Mouse (Mus musculus): Measurements from ENCODE around the gene Neurod2. TPM values are rescaled to one million over a fixed set of nuclear protein-coding genes. Genes with fewer than 3 reads are reported as not detected.

The Neurod2 gene
- total RNA-seq, 2 experiments from 2014 or later: not detected

DNA sequence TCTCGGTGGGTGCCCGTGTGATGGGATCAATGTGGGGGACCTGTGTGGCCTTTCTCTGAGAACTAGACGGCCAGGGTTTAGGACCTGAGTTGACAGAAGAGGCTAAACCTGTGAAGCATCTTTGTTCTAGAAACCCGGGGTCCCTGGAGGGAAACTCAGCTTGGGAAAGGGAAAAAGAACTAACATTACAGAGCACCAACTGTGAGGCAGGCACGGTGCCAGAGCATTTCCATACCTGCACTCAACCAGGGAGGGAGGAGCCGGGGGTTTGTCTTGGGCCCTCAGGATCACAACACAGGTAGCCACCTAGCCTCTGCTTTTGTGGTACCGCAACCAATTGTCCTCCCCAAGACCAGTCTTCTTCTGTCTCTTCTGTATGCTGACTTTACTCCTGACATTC lies 41.5 kb downstream of the Neurod2 start:
- ATAC-seq (replicated peaks; ENCODE audit: low FRiP score, low TSS enrichment, poor library complexity, severe bottlenecking): no peak

DNA sequence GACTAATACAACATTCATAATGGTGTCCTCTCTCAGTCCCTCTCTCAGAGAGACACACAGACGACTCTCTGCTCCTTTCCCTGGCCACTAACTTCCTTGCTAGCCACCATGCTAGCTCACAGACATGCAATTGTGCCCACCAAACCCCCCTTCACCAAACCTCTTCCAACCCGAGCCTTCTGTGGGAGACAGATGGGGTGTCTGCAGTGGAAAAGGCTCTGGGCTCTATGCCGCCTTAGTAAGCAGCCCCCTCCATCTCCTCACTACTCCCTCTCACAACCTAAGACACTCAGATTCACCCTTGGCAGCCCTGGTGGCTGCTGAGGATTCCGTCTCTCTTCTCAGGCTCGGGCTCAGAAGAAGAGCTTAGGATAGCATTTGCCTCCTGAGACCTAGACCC lies 41.9 kb downstream of the Neurod2 start:
- ATAC-seq (replicated peaks; ENCODE audit: low FRiP score, low TSS enrichment, poor library complexity, severe bottlenecking): no peak

DNA sequence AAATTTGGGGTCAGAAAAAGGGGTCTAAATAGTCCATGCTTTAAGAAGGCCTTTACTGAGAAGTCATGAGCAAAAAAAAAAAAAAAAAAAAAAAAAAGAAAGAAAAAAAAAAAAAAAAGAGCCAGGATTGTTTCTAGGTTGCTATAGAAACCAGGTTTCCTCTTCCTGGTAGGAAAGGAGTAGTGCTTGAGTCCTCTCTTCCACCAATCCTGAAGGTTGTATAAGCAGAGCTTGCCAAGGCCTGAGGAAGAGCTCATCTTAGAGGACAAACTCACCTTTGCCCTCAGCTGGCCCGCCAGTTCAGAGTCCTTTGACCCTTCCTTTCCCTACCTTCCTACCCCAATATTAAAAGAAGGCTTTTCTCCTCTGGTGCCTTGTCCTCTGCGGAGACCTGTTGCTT lies 44.1 kb downstream of the Neurod2 start:
- no peak for ATAC-seq (replicated peaks; ENCODE audit: low FRiP score, low TSS enrichment, poor library complexity, severe bottlenecking)

DNA sequence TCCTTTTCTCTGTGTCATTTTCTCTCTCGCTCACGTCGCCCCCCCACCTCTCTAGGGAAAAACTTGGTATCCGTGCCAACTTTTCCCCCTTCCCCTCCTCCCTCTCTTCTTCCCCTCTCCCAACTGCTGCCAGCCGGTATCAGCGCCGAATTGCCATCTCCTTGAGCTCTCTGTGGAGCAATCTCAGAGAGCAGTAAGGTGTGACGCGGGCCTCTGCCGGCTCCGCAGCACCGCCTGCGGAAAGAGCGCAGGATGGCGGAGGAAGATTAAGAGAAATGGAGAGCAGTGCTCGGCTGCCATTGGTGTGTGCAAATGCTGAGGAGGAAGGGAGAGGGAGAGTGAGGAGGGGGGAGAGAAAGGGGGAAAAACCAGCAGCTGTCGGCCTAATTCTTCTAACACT lies 45.2 kb downstream of the Neurod2 start:
- ATAC-seq (replicated peaks; ENCODE audit: low FRiP score, low TSS enrichment, poor library complexity, severe bottlenecking): peak; percentile 78

DNA sequence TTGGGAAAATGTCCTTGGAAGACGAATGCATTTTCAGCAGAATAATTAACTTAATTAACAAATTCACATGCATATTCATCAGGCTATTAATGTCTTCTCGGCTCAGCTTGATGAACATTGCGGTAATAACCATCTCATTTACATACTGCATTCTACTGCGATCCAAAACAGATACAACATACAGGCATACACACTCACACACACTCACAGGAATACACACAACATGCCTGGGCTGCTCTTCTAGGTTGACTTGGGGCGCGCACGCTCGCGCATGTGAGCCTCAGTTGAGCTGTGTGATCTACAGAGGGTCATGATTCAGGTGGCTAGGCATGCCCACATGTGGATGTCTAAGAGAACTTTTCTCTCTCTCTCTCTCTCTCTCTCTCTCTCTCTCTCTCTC lies 45.7 kb downstream of the Neurod2 start:
- no peak for ATAC-seq (replicated peaks; ENCODE audit: low FRiP score, low TSS enrichment, poor library complexity, severe bottlenecking)

Other genes with a start within 250 kb of the Neurod2 start
- 14.3 and 15.9 TPM in 2 replicates for gene Fbxl20, start 179.2 kb downstream of the Neurod2 start, total RNA-seq (2014; fragmentation: Nextera tagmentation)
- 7.4 and 11.8 TPM in 2 replicates for gene Fbxl20, start 179.2 kb downstream of the Neurod2 start, total RNA-seq (2017)
- 81.3 and 88.8 TPM in 2 replicates for gene Med1, start 136.4 kb downstream of the Neurod2 start, total RNA-seq (2014; fragmentation: Nextera tagmentation)
- 52.9 and 57.0 TPM in 2 replicates for gene Med1, start 136.4 kb downstream of the Neurod2 start, total RNA-seq (2017)
- gene Cdk12, start 126.6 kb downstream of the Neurod2 start, total RNA-seq (2014; fragmentation: Nextera tagmentation): 73.2 and 76.6 TPM in 2 replicates
- gene Cdk12, start 126.6 kb downstream of the Neurod2 start, total RNA-seq (2017): 56.8 and 65.8 TPM in 2 replicates
- gene Ppp1r1b, start 18.8 kb upstream of the Neurod2 start, total RNA-seq (2014; fragmentation: Nextera tagmentation): not detected in 2 replicates
- not detected in 2 replicates for gene Ppp1r1b, start 18.8 kb upstream of the Neurod2 start, total RNA-seq (2017)
- 11.9 and 28.5 TPM in 2 replicates for gene Stard3, start 28.7 kb upstream of the Neurod2 start, total RNA-seq (2014; fragmentation: Nextera tagmentation)
- 10.6 and 18.2 TPM in 2 replicates for gene Stard3, start 28.7 kb upstream of the Neurod2 start, total RNA-seq (2017)
- not detected in 2 replicates for gene Tcap, start 54.2 kb upstream of the Neurod2 start, total RNA-seq (2014; fragmentation: Nextera tagmentation)
- not detected in 2 replicates for gene Tcap, start 54.2 kb upstream of the Neurod2 start, total RNA-seq (2017)
- not detected in 2 replicates for gene Pnmt, start 56.8 kb upstream of the Neurod2 start, total RNA-seq (2014; fragmentation: Nextera tagmentation)
- not detected in 2 replicates for gene Pnmt, start 56.8 kb upstream of the Neurod2 start, total RNA-seq (2017)
- gene Pgap3, start 70.8 kb upstream of the Neurod2 start, total RNA-seq (2014; fragmentation: Nextera tagmentation): 6.4 and 10.6 TPM in 2 replicates
- gene Pgap3, start 70.8 kb upstream of the Neurod2 start, total RNA-seq (2017): 1.6 and 5.4 TPM in 2 replicates
- gene Erbb2, start 82.8 kb upstream of the Neurod2 start, total RNA-seq (2014; fragmentation: Nextera tagmentation): not detected in 2 replicates
- gene Erbb2, start 82.8 kb upstream of the Neurod2 start, total RNA-seq (2017): not detected in 2 replicates
- 75.6 and 75.9 TPM in 2 replicates for gene Mien1, start 109.3 kb upstream of the Neurod2 start, total RNA-seq (2014; fragmentation: Nextera tagmentation)
- gene Mien1, start 109.3 kb upstream of the Neurod2 start, total RNA-seq (2017): 15.7 and 32.3 TPM in 2 replicates
- 0.82 and 1.7 TPM in 2 replicates for gene Grb7, start 116.7 kb upstream of the Neurod2 start, total RNA-seq (2014; fragmentation: Nextera tagmentation)
- not detected in 2 replicates for gene Grb7, start 116.7 kb upstream of the Neurod2 start, total RNA-seq (2017)
- gene Ikzf3, start 216.4 kb upstream of the Neurod2 start, total RNA-seq (2014; fragmentation: Nextera tagmentation): 3.1 and 12.1 TPM in 2 replicates
- gene Ikzf3, start 216.4 kb upstream of the Neurod2 start, total RNA-seq (2017): 0.46 and 1.9 TPM in 2 replicates
- 5.0 TPM in 1 of 2 replicates, not detected in the other for gene Zpbp2, start 221.4 kb upstream of the Neurod2 start, total RNA-seq (2014; fragmentation: Nextera tagmentation)
- 0.99 TPM in 1 of 2 replicates, not detected in the other for gene Zpbp2, start 221.4 kb upstream of the Neurod2 start, total RNA-seq (2017)

Measured in megakaryocyte-erythroid progenitor cell, adult 5-6 weeks (primary cell).